ENCODE assay signal across 12 mouse cellular contexts in the genomic region with DNA sequence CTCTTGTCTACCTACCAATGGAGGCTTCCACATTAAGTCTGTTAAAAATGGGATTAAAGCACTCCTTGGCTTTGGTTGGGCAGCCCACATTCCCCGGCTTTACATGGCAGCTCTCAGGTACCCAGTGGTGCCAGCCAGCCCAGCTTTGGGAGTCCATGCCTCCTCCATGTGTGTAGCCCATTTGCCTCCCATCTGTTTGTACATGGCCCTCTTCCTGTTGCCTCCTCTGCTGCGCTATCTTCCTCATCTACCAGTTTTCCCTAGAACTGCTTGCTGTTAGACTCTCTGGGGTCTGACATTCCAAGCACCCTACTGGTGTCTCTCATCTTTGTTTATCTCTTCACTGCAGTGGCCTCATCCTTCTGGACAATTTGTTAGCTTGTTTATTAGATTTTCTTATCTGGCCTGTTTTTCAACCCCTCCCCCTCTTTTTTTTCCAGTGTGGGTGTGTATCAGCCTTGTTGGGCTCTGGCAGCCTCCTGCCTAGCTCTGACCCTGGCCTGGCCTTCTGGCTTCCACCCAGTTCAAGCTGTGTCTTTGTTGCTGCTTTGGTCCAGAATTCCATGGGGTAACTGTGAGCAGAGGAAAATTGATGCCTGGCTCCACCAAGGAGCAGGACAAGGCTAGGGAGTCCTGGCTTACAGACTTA. TPM values are rescaled to one million over a fixed set of nuclear protein-coding genes. Genes with fewer than 3 reads are reported as not detected.
DNase-seq lines count a peak whose midpoint lies in the region; ATAC-seq and TF ChIP-seq lines count a peak whose summit lies in the region.
"Had no signal": no experiment of that assay in that cellular context is flagged by ENCODE, and none has a peak within 500 bp of the region (broad histone marks: within the 10 kb centered on the region; RNA-seq: fewer than 3 reads in every experiment).

No protein-coding gene starts in this region.

- WGBS in hindbrain, embryonic 10.5 days, result 86% methylated on average over 2 of the region's 2 CpGs
- 89% methylated on average over 2 of the region's 2 CpGs for WGBS in hindbrain, postnatal 0 days

- DNase-seq in hindbrain, embryonic 10.5 days (ENCODE audit: low spot score), result no peak
- no peak for DNase-seq in hindbrain, postnatal 0 days (ENCODE audit: low spot score)
- peak; percentile 57 for DNase-seq in ovary, adult 18-20 months (ENCODE audit: low spot score)
- DNase-seq in ovary, postnatal 10 days (ENCODE audit: low spot score), result no peak
- peak; percentile 81 for DNase-seq in testis, postnatal 14 days (ENCODE audit: low spot score)
- no peak for DNase-seq in c-Kit-positive CD71-positive TER-119-positive erythroid progenitor cells, embryonic 14.5 days (ENCODE audit: low spot score)
- DNase-seq: right cerebral cortex, postnatal 14 days had no signal

- no peaks in the 10 kb centered on the region for H3K9me3 ChIP-seq in hindbrain, embryonic 10.5 days
- H3K9me3 ChIP-seq in hindbrain, postnatal 0 days (ENCODE audit: low read length), result no peaks in the 10 kb centered on the region
- H3K9me3 ChIP-seq: embryonic facial prominence, embryonic 10.5 days; forebrain, embryonic 13.5 days; limb, embryonic 13.5 days had no signal

- H3K4me1 ChIP-seq in hindbrain, embryonic 10.5 days (replicated peaks), result peaks cover 54% of the 10 kb centered on the region
- H3K4me1 ChIP-seq in hindbrain, postnatal 0 days (ENCODE audit: insufficient read depth, low read length), result peaks cover 12% of the 10 kb centered on the region; the same call in 1 of the 2 replicates
- H3K4me1 ChIP-seq in cortical plate, adult 2 months (ENCODE audit: control insufficient read depth, insufficient read depth, low read length), result no peaks in the 10 kb centered on the region

- no peaks in the 10 kb centered on the region for H3K27me3 ChIP-seq in hindbrain, embryonic 10.5 days (ENCODE audit: insufficient read depth, poor library complexity, severe bottlenecking)
- no peaks in the 10 kb centered on the region for H3K27me3 ChIP-seq in hindbrain, postnatal 0 days (ENCODE audit: insufficient read depth, low read length)
- H3K27me3 ChIP-seq: forebrain, embryonic 13.5 days; limb, embryonic 13.5 days had no signal

- H3K27ac ChIP-seq in hindbrain, embryonic 10.5 days, result 0 out of 2 replicates have a peak overlapping the region, but pooled peaks have one; percentile 6
- no peak overlapping the region for H3K27ac ChIP-seq in hindbrain, postnatal 0 days
- 0 out of 2 replicates have a peak overlapping the region, but pooled peaks have one; percentile 5 for H3K27ac ChIP-seq in cortical plate, adult 2 months (ENCODE audit: insufficient read depth, low read length)
- H3K27ac ChIP-seq: embryonic facial prominence, embryonic 10.5 days; forebrain, embryonic 13.5 days; limb, embryonic 13.5 days had no signal

- no peak for ATAC-seq in hindbrain, postnatal 0 days
- ATAC-seq: forebrain, embryonic 13.5 days had no signal

- TF ChIP-seq POLR2A in cortical plate, adult 2 months (IDR thresholded peaks at IDR 0.05; ENCODE audit: extremely low read depth, insufficient read depth, low read length), result no peak

- no peak overlapping the region for H3K9ac ChIP-seq in hindbrain, postnatal 0 days (replicated peaks; ENCODE audit: low read length)
- H3K9ac ChIP-seq: forebrain, embryonic 13.5 days; limb, embryonic 13.5 days had no signal

- no peak for TF ChIP-seq CTCF in hindbrain, postnatal 0 days (IDR thresholded peaks at IDR 0.05; ENCODE audit: low read depth)
- no peak for TF ChIP-seq CTCF in cortical plate, adult 2 months (IDR thresholded peaks at IDR 0.05; ENCODE audit: extremely low read depth, insufficient read depth, low read length)

- H3K4me3 ChIP-seq in hindbrain, embryonic 10.5 days, result no peak overlapping the region
- no peak overlapping the region for H3K4me3 ChIP-seq in hindbrain, postnatal 0 days (ENCODE audit: low read length)
- no peak overlapping the region for H3K4me3 ChIP-seq in cortical plate, adult 2 months (ENCODE audit: insufficient read depth, low read length)
- H3K4me3 ChIP-seq: embryonic facial prominence, embryonic 10.5 days; forebrain, embryonic 13.5 days; limb, embryonic 13.5 days had no signal

- H3K4me2 ChIP-seq in hindbrain, postnatal 0 days (ENCODE audit: low read depth, low read length), result no peak overlapping the region
- H3K4me2 ChIP-seq: forebrain, embryonic 13.5 days; limb, embryonic 13.5 days had no signal

- H3K36me3 ChIP-seq in hindbrain, embryonic 10.5 days, result peaks cover 89% of the 10 kb centered on the region
- H3K36me3 ChIP-seq in hindbrain, postnatal 0 days (ENCODE audit: insufficient read depth, low read length), result peaks cover 21% of the 10 kb centered on the region; the same call in 1 of the 2 replicates

RNA-seq across cellular contexts. Expression of gene Polr2h, which starts 10.9 kb away (rescaled TPM):
- polyA plus RNA-seq in hindbrain, embryonic 10.5 days (2016; fragmentation: Nextera tagmentation; extraction: Ambion mirVana), result 114 and 140 TPM in 2 replicates
- 25.5 and 29.2 TPM in 2 replicates for total RNA-seq in hindbrain, postnatal 0 days (2014; rRNA removed)
- polyA plus RNA-seq in hindbrain, postnatal 0 days (2015; fragmentation: Nextera tagmentation; extraction: Ambion mirVana), result 88.6 and 90.8 TPM in 2 replicates
- polyA plus RNA-seq in cortical plate, adult 2 months (2012; rRNA removed), result 52.5 and 53.1 TPM in 2 replicates

RNA-seq across cellular contexts. Expression of gene Clcn2, which starts 11.0 kb away (rescaled TPM):
- 15.5 and 22.1 TPM in 2 replicates for polyA plus RNA-seq in hindbrain, embryonic 10.5 days (2016; fragmentation: Nextera tagmentation; extraction: Ambion mirVana)
- 57.0 and 74.6 TPM in 2 replicates for total RNA-seq in hindbrain, postnatal 0 days (2014; rRNA removed)
- polyA plus RNA-seq in hindbrain, postnatal 0 days (2015; fragmentation: Nextera tagmentation; extraction: Ambion mirVana), result 18.5 and 21.2 TPM in 2 replicates
- 122 and 132 TPM in 2 replicates for polyA plus RNA-seq in cortical plate, adult 2 months (2012; rRNA removed)

RNA-seq across cellular contexts. Expression of gene Fam131a, which starts 13.5 kb away (rescaled TPM):
- polyA plus RNA-seq in hindbrain, embryonic 10.5 days (2016; fragmentation: Nextera tagmentation; extraction: Ambion mirVana), result 6.7 and 9.4 TPM in 2 replicates
- total RNA-seq in hindbrain, postnatal 0 days (2014; rRNA removed), result 130 and 147 TPM in 2 replicates
- 49.0 and 55.4 TPM in 2 replicates for polyA plus RNA-seq in hindbrain, postnatal 0 days (2015; fragmentation: Nextera tagmentation; extraction: Ambion mirVana)
- polyA plus RNA-seq in cortical plate, adult 2 months (2012; rRNA removed), result 316 and 358 TPM in 2 replicates

RNA-seq across cellular contexts. Expression of gene Chrd, which starts 26.4 kb away (rescaled TPM):
- 1.6 and 3.6 TPM in 2 replicates for polyA plus RNA-seq in hindbrain, embryonic 10.5 days (2016; fragmentation: Nextera tagmentation; extraction: Ambion mirVana)
- total RNA-seq in hindbrain, postnatal 0 days (2014; rRNA removed), result 32.0 and 35.5 TPM in 2 replicates
- polyA plus RNA-seq in hindbrain, postnatal 0 days (2015; fragmentation: Nextera tagmentation; extraction: Ambion mirVana), result 6.2 and 7.0 TPM in 2 replicates
- 71.8 and 94.6 TPM in 2 replicates for polyA plus RNA-seq in cortical plate, adult 2 months (2012; rRNA removed)
- total RNA-seq: megakaryocyte-erythroid progenitor cell, adult 5-6 weeks had no signal

RNA-seq across cellular contexts. Expression of gene Thpo, which starts 27.8 kb away (rescaled TPM):
- 0.30 and 0.77 TPM in 2 replicates for polyA plus RNA-seq in hindbrain, embryonic 10.5 days (2016; fragmentation: Nextera tagmentation; extraction: Ambion mirVana)
- 1.0 and 1.3 TPM in 2 replicates for total RNA-seq in hindbrain, postnatal 0 days (2014; rRNA removed)
- polyA plus RNA-seq in hindbrain, postnatal 0 days (2015; fragmentation: Nextera tagmentation; extraction: Ambion mirVana), result 1.4 and 1.6 TPM in 2 replicates
- 20.6 and 27.1 TPM in 2 replicates for polyA plus RNA-seq in cortical plate, adult 2 months (2012; rRNA removed)
- total RNA-seq: megakaryocyte-erythroid progenitor cell, adult 5-6 weeks had no signal

Comparison
In these comparisons a context has a peak if more than half of its experiments do, and no peak if none do; other contexts are left out.
1. DNase-seq: peak in ovary, adult 18-20 months (single experiment) and testis, postnatal 14 days (single experiment); none in hindbrain, embryonic 10.5 days (single experiment), hindbrain, postnatal 0 days (single experiment), ovary, postnatal 10 days (single experiment) and c-Kit-positive CD71-positive TER-119-positive erythroid progenitor cells, embryonic 14.5 days (single experiment).